Mouse (Mus musculus) lung, postnatal 0 days (tissue): Measurements from ENCODE around the gene Dach1.

Source experiments
- CTCF ChIP-seq: IDR thresholded peaks from 2 replicates; pipeline ENCODE4 v1.5.1; 2016; ENCODE audit warnings: antibody characterized with exemption, mild to moderate bottlenecking
- EP300 ChIP-seq: IDR thresholded peaks from 2 replicates; pipeline ENCODE4 v1.6.1; 2016; ENCODE audit warnings: antibody characterized with exemption, mild to moderate bottlenecking, control low read depth

DNA sequence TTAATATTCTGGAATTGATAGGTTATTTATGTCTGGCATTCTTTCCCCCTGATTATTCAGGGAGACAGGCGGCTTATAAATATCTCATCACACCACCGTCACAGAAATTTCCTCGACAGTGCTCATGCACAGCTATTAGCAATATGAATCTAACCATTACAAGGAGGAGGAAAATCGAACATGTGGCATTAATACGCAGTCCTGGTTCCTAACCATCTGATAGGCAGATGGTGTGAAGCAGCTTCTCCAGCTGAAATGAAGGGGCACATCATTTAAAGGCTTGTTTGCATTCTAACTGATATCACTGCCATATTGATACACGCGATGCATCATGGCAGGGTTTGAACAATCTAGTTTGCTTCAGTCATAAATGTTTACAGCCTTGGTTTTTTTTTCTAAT is 194.1 kb downstream of the Dach1 start:
- TF ChIP-seq CTCF (no peak), EP300 (no peak)
